Mouse (Mus musculus): Measurements from ENCODE around the gene Flt3.

Flt3 gene

GRCm38 (mm10) chr5:147399843-147400504 lies at the start of gene Flt3:
TSS of gene Flt3 (minus strand) at chr5:147400489.
- DNase-seq (ENCODE audit: low spot score) = peak; percentile 13

- DNase-seq (ENCODE audit: low spot score) = peak; percentile 44
Measured at GRCm38 (mm10) chr5:147448933-147449332, 48.6 kb upstream of the Flt3 start.

- DNase-seq (ENCODE audit: low spot score) = peak; percentile 69
Measured at GRCm38 (mm10) chr5:147448526-147448925, 48.2 kb upstream of the Flt3 start.

GRCm38 (mm10) chr5:147445252-147445651 lies 45.0 kb upstream of the Flt3 start:
- DNase-seq (ENCODE audit: low spot score) = no peak

GRCm38 (mm10) chr5:147444757-147445156 lies 44.5 kb upstream of the Flt3 start:
- no peak for DNase-seq (ENCODE audit: low spot score)

DNA sequence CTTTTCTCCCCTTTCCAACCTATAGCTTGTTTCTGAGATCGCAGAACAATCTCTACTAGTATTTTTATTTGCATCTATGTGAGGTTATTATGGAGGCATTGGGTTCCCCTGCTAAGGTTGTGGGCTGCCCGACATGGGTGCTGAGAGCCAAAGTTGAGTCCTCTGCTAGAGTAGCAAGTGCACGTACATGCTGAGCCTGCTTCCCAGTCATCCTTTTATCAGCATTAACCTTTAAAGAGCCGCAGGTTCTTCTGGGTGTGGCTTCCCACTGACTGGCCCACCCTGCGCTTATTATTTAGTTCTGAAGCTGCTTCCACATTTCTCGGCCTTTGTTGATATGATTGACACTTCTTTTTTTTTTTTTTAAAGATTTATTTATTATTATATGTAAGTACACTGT lies 44.0 kb upstream of the Flt3 start:
- no peak for DNase-seq (ENCODE audit: low spot score)

DNA sequence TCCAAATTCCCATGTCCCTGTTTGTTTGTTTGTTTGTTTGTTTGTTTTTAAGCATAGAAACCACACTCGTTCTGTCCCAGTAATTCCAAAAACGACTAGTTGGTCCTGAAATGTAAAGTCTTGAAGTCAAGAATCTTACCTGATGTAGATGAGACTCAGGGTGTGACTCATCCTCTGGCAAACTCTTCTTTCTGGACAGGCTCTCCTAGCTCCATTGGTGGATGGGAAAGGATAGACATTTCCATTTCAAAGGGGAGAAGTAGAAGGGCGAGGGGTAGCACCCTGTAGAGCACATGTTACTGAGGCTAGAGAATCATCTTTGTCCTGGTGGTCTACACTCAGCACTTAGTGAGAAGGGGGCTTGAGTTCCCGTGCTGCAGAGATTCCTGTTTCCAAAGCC lies 42.5 kb upstream of the Flt3 start:
- no peak for DNase-seq (ENCODE audit: low spot score)

DNA sequence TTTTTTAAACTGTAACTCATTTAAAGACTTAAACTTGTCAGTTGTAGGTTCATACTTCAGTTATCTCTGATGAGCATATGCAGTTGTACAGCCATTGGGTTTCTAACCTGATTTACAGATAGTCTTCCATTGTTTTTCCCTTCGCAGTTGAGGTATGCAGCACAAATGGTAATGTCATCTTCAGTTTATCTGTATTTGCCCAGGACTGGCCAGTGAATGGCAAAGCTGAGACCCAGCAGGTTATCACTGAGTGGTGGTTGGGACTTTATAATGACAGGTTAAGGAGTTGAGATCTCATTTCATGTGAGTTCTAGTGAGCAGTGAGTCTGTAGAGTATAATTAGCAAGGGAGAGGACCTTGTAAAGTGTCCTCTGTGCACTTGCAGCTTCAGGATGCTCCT lies 41.7 kb upstream of the Flt3 start:
- no peak for DNase-seq (ENCODE audit: low spot score)

GRCm38 (mm10) chr5:147440996-147441507 lies 40.8 kb upstream of the Flt3 start:
- DNase-seq (ENCODE audit: low spot score) = no peak

DNA sequence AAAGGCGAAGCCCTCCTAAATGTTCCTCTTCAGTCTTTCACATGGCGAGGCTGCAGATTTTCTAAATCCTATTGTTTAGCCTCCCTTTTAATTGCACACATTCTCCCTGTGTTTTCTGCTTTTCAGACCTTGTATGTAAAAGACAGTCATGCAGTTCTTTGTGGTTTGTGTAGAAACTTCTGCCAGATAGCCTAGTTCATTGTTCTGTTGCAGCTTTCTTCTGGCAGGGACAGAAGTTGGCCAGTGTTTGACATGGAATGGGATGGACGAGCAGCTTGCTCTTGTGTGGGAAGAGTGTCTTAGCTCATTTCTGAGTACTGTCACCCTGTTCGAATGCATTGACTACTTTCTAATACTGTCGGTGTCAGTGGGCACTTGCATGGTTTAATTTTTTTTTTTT lies 36.2 kb upstream of the Flt3 start:
- DNase-seq (ENCODE audit: low spot score) = no peak

- DNase-seq (ENCODE audit: low spot score) = no peak
Measured at GRCm38 (mm10) chr5:147435751-147436150, 35.5 kb upstream of the Flt3 start.

DNA sequence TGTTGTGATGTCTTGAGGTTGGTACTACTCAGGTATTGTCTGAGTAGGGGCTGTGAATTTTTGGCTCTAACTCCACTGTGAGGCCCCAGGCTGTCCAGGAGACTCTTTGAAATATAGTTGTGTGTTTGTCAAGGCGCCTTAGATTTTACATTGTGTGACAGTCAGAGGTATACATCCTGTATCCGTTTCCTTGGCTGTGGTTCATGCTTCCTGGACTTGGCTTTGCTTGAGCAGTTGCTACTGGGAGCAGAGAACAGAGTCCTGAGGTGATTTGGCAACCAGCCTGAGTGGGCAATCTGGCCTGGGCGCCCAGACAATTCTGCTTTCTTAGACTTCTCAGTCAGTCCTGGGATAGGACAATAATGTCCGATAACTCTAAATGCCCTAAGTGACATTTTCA lies 34.9 kb upstream of the Flt3 start:
- peak; percentile 37 for DNase-seq (ENCODE audit: low spot score)

DNA sequence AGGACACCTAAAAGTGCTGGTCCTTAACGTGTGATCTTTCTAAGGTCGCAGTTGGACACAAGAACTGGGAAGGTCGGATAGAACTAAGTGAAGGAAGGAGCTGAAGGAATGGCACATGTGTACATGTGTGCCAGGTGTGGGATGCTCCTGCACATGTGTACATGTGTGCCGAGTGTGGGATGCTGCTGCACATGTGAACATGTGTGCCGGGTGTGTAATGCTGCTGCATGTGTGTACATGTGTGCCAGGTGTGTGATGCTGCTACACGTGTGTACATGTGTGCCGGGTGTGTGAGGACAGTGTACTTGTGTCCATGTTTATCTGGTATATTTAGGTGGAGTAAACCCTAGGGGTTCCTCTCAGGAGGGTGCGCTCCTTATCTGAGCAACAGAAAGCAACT lies 32.6 kb upstream of the Flt3 start:
- DNase-seq (ENCODE audit: low spot score) = no peak

- peak; percentile 87 for DNase-seq (ENCODE audit: low spot score)
Measured at GRCm38 (mm10) chr5:147430936-147431839, 30.9 kb upstream of the Flt3 start.

GRCm38 (mm10) chr5:147430361-147430935 lies 30.2 kb upstream of the Flt3 start:
- DNase-seq (ENCODE audit: low spot score) = no peak

DNA sequence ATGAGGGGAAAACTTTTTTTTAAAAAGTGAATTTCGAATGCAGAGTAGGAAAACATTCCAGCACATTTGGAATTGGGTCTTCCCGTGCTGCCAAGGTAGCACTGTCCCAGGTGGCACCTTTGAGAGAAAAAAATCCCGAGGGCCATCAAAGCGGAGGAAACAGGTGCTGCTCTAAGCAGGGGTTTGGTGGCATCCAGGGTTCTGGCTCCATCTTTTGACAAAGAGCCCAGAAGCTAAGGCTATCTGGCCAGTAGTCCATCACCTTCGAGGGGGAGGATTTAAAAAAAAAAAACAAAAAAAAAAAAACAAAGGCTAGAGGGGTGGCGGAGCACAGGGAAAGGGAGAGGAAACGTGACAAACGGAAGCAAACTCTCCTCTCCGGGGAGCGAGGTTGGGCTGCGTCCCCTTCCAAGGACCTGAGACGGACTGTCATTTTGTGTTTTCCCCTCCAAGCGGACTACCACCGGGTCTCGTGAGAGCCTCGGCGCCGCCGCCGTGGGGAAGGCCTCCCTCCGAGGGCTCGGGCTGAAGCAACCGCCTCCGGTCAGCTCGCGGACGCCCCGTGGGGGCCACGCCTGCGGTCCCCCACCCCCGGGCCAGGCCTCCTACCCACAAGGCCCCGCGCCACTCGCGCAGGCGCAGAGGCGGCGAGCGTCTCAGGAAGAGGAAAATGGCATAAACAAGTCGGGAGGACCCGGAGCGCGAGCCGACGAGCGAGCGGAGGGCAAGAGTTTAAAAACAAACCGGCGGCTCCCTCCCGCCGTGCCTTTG lies 29.4 kb upstream of the Flt3 start, which contains the start of gene Pan3:
Pan3 (plus strand) TSS at position 627 of the 771 bp plus-strand sequence.
- DNase-seq (ENCODE audit: low spot score) = peak; percentile 91

GRCm38 (mm10) chr5:147426048-147426805 lies 25.9 kb upstream of the Flt3 start:
- no peak for DNase-seq (ENCODE audit: low spot score)

DNA sequence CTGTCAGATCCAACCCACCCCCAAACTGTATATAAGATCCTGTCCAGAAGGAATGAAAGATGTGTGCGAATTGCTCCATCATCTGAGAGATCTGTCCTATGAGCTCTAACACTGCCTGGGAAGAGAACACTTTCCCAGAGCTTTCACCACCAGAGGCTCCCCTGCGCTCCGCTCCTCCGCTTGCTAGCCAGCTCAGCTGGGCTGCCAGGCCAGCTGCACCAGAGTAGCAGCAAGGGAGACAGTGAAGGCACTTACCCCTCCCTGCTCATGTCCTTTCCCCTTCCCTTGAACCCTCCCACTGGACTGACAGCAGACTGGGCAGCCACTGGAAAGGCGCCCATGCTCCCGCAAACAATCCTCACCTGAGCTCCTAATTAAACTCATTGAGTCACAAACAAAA lies 23.3 kb upstream of the Flt3 start:
- no peak for DNase-seq (ENCODE audit: low spot score)

GRCm38 (mm10) chr5:147418394-147419121 lies 18.3 kb upstream of the Flt3 start:
- DNase-seq (ENCODE audit: low spot score) = peak; percentile 82

DNA sequence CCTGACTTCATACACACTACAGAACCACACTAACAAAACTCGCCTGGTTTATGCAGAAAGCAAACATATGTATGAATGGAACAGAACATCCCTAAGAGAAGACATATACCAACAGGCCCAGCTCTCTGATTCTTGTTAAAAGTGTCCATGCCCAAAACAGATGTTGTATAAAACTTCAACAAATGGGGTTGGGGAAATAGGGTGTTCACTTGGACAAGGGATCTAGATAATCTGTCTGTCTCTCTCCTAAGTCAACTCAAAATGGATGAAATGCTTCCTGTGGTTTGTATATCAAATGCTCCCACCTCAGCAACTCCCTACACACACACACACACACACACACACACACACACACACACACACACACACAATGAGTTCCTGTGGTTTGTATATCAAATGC lies 17.7 kb upstream of the Flt3 start:
- no peak for DNase-seq (ENCODE audit: low spot score)

Data from T-cell, adult 2 months (primary cell).